Mouse (Mus musculus): ENCODE data around the gene Tyro3.

Gene Tyro3

GRCm38 (mm10) chr2:119864484-119864883 lies 67.0 kb downstream of the Tyro3 start:
- no peak for DNase-seq

Data from cerebellum, adult 11 months (tissue).